9 mouse cellular contexts compared by ENCODE assay signal in genomic region chr4:138456536-138456935, GRCm38 (mm10). TPM values are rescaled to one million over a fixed set of nuclear protein-coding genes. Genes with fewer than 3 reads are reported as not detected.
A peak's percentile ranks its signal among the peaks of the same experiment; 100 is the strongest.
DNase-seq lines count a peak whose midpoint lies in the region; ATAC-seq lines count a peak whose summit lies in the region.
"Had no signal": no experiment of that assay in that cellular context is flagged by ENCODE, and none has a peak within 500 bp of the region (broad histone marks: within the 10 kb centered on the region; RNA-seq: fewer than 3 reads in every experiment).

No protein-coding gene starts in this region.

- H3K27me3 ChIP-seq in heart, embryonic 16.5 days (ENCODE audit: control insufficient read depth, insufficient read depth, low read length): peaks cover 58% of the 10 kb centered on the region
- 0 out of 2 replicates have a peak, but pooled peaks cover under 1% of the 10 kb centered on the region for H3K27me3 ChIP-seq in hindbrain, embryonic 13.5 days
- no peaks in the 10 kb centered on the region for H3K27me3 ChIP-seq in midbrain, embryonic 14.5 days (ENCODE audit: control insufficient read depth, insufficient read depth, low read length)
- H3K27me3 ChIP-seq: Patski had no signal

- WGBS in heart, embryonic 16.5 days: 14% methylated on average over 8 of the region's 8 CpGs
- whole genome bisulfite sequencing in hindbrain, embryonic 13.5 days: 0% methylated on average over 8 of the region's 8 CpGs
- 0% methylated on average over 8 of the region's 8 CpGs for WGBS in midbrain, embryonic 14.5 days

- H3K9ac ChIP-seq in heart, embryonic 16.5 days (ENCODE audit: low read length): no peak overlapping the region
- H3K9ac ChIP-seq in hindbrain, embryonic 13.5 days: peak overlapping the region; percentile 97
- H3K9ac ChIP-seq in midbrain, embryonic 14.5 days (replicated peaks; ENCODE audit: low read length): peak overlapping the region; percentile 93

- H3K27ac ChIP-seq in heart, embryonic 16.5 days (ENCODE audit: low read length): no peak overlapping the region
- peak overlapping the region; percentile 98 for H3K27ac ChIP-seq in hindbrain, embryonic 13.5 days
- H3K27ac ChIP-seq in midbrain, embryonic 14.5 days (replicated peaks; ENCODE audit: low read depth, low read length): peak overlapping the region; percentile 95

- H3K4me1 ChIP-seq in heart, embryonic 16.5 days (ENCODE audit: control insufficient read depth, insufficient read depth, low read length): peaks cover 5% of the 10 kb centered on the region; the same call in 1 of the 2 replicates
- peaks cover 67% of the 10 kb centered on the region for H3K4me1 ChIP-seq in hindbrain, embryonic 13.5 days (replicated peaks)
- H3K4me1 ChIP-seq in midbrain, embryonic 14.5 days (ENCODE audit: control insufficient read depth, insufficient read depth, low read length): peaks cover 36% of the 10 kb centered on the region

- no peak for DNase-seq in heart, postnatal 14 days
- peak; percentile 30 for DNase-seq in T-cell, adult 2 months (ENCODE audit: low spot score)
- DNase-seq in midbrain, embryonic 14.5 days: peak; percentile 61
- no peak for DNase-seq in cerebellum, postnatal 14 days
- no peak for DNase-seq in kidney, postnatal 4 days
- DNase-seq in cerebellum, postnatal 36 days: no peak

- intact Hi-C loops in heart, postnatal 14 days (cut with DNase I): no loop called here

- H3K9me3 ChIP-seq in heart, embryonic 16.5 days (replicated peaks; ENCODE audit: control insufficient read depth, low read length): 0 out of 2 replicates have a peak, but pooled peaks cover 2% of the 10 kb centered on the region
- H3K9me3 ChIP-seq in hindbrain, embryonic 13.5 days: no peaks in the 10 kb centered on the region
- no peaks in the 10 kb centered on the region for H3K9me3 ChIP-seq in midbrain, embryonic 14.5 days (ENCODE audit: control insufficient read depth, low read length)

- H3K4me3 ChIP-seq in heart, embryonic 16.5 days (ENCODE audit: low read length): peak overlapping the region; percentile 60
- H3K4me3 ChIP-seq in hindbrain, embryonic 13.5 days: peak overlapping the region; percentile 96
- peak overlapping the region; percentile 93 for H3K4me3 ChIP-seq in midbrain, embryonic 14.5 days (replicated peaks; ENCODE audit: low read depth, low read length)

- ATAC-seq in heart, embryonic 16.5 days (replicated peaks; ENCODE audit: extremely low read depth, insufficient read depth, low FRiP score): no peak
- ATAC-seq in hindbrain, embryonic 13.5 days (ENCODE audit: low FRiP score): no peak
- ATAC-seq in midbrain, embryonic 14.5 days (ENCODE audit: low FRiP score, low TSS enrichment): no peak
- ATAC-seq: Patski had no signal

- H3K4me2 ChIP-seq in heart, embryonic 16.5 days (ENCODE audit: low read depth, low read length): peak overlapping the region; percentile 96
- H3K4me2 ChIP-seq in hindbrain, embryonic 13.5 days: peak overlapping the region; percentile 83
- peak overlapping the region; percentile 81 for H3K4me2 ChIP-seq in midbrain, embryonic 14.5 days (ENCODE audit: low read length)

- H3K36me3 ChIP-seq in heart, embryonic 16.5 days (ENCODE audit: control insufficient read depth, insufficient read depth): no peaks in the 10 kb centered on the region
- no peaks in the 10 kb centered on the region; the same call in 1 of the 2 replicates for H3K36me3 ChIP-seq in hindbrain, embryonic 13.5 days
- H3K36me3 ChIP-seq in midbrain, embryonic 14.5 days (ENCODE audit: control insufficient read depth, insufficient read depth, low read length): peaks cover 5% of the 10 kb centered on the region; the same call in 1 of the 2 replicates

RNA-seq across cellular contexts. Expression of gene Camk2n1, which starts 2.4 kb away (rescaled TPM):
- polyA plus RNA-seq in heart, embryonic 16.5 days (2015; fragmentation: Nextera tagmentation; extraction: Ambion mirVana): 0.97 and 1.3 TPM in 2 replicates
- 1 to 10 TPM; 8.4 to 8.7 TPM for total RNA-seq in heart, postnatal 14 days (2021)
- polyA plus RNA-seq in hindbrain, embryonic 13.5 days (2015; fragmentation: Nextera tagmentation; extraction: Ambion mirVana): 14.3 and 14.8 TPM in 2 replicates
- polyA plus RNA-seq in midbrain, embryonic 14.5 days (2014; fragmentation: Nextera tagmentation; extraction: Ambion mirVana): 15.4 and 20.5 TPM in 2 replicates

RNA-seq across cellular contexts. Expression of gene Mul1, which starts 22.1 kb away (rescaled TPM):
- 22.3 and 24.5 TPM in 2 replicates for polyA plus RNA-seq in heart, embryonic 16.5 days (2015; fragmentation: Nextera tagmentation; extraction: Ambion mirVana)
- total RNA-seq in heart, postnatal 14 days (2021): 10 to 100 TPM; 70.0 to 72.5 TPM
- 20.9 and 21.4 TPM in 2 replicates for polyA plus RNA-seq in hindbrain, embryonic 13.5 days (2015; fragmentation: Nextera tagmentation; extraction: Ambion mirVana)
- polyA plus RNA-seq in midbrain, embryonic 14.5 days (2014; fragmentation: Nextera tagmentation; extraction: Ambion mirVana): 22.8 and 23.8 TPM in 2 replicates

Comparison
In these comparisons a context has a peak if more than half of its experiments do, and no peak if none do; other contexts are left out.
1. DNase-seq: peak in T-cell, adult 2 months (single experiment) and midbrain, embryonic 14.5 days (single experiment); none in heart, postnatal 14 days (0 of 2), cerebellum, postnatal 14 days (0 of 2), kidney, postnatal 4 days (0 of 2) and cerebellum, postnatal 36 days (0 of 2).
2. Peak in every context shown above with its lines, with median percentiles within 50 percentile points of each other: H3K4me2 ChIP-seq and H3K4me3 ChIP-seq.